Mouse (Mus musculus): Measurements from ENCODE around the gene Apbb2. TPM values are rescaled to one million over a fixed set of nuclear protein-coding genes. Genes with fewer than 3 reads are reported as not detected.

Apbb2 gene
- polyA plus RNA-seq, 1 experiment = 27.7 TPM

- no peak for TF ChIP-seq POLR2A (IDR thresholded peaks at IDR 0.05; ENCODE audit: low read depth, low read length)
- Histone ChIP-seq H3K36me3 (ENCODE audit: control insufficient read depth, insufficient read depth, low read length) (no peaks in the 10 kb centered on the region), H3K4me1 (ENCODE audit: control insufficient read depth, insufficient read depth, low read length) (peaks cover 17% of the 10 kb centered on the region; the same call in 1 of the 2 replicates), H3K4me3 (ENCODE audit: insufficient read depth, low read depth, low read length) (no peak overlapping the region), H3K27ac (ENCODE audit: insufficient read depth, low read depth, low read length) (peak overlapping the region; percentile 39), H3K27me3 (replicated peaks; ENCODE audit: control insufficient read depth, insufficient read depth, low read length) (no peaks in the 10 kb centered on the region)
- DNase-seq = no peak
- 58% methylated on average over 10 of the region's 10 CpGs for WGBS
These were observed 103.3 kb downstream of the Apbb2 start for GRCm38 (mm10) chr5:66515271-66515670.

GRCm38 (mm10) chr5:66514659-66515058 lies 103.9 kb downstream of the Apbb2 start:
- peaks cover 17% of the 10 kb centered on the region; the same call in 1 of the 2 replicates for H3K4me1 ChIP-seq (ENCODE audit: control insufficient read depth, insufficient read depth, low read length)
- peak overlapping the region; percentile 78 for H3K27ac ChIP-seq (ENCODE audit: insufficient read depth, low read depth, low read length)
- H3K27me3 ChIP-seq (replicated peaks; ENCODE audit: control insufficient read depth, insufficient read depth, low read length) = no peaks in the 10 kb centered on the region
- no peaks in the 10 kb centered on the region for H3K36me3 ChIP-seq (ENCODE audit: control insufficient read depth, insufficient read depth, low read length)
- no peak for TF ChIP-seq POLR2A (IDR thresholded peaks at IDR 0.05; ENCODE audit: low read depth, low read length)
- TF ChIP-seq CTCF (conservative IDR thresholded peaks at IDR 0.05; ENCODE audit: insufficient read depth, insufficient read length, low read depth, low read length) = no peak
- peak; percentile 63 for DNase-seq
- no peak overlapping the region for H3K4me3 ChIP-seq (ENCODE audit: insufficient read depth, low read depth, low read length)
- WGBS = 50% methylated on average over 6 of the region's 6 CpGs

GRCm38 (mm10) chr5:66513412-66513811 lies 105.2 kb downstream of the Apbb2 start:
- H3K4me1 ChIP-seq (ENCODE audit: control insufficient read depth, insufficient read depth, low read length) = peaks cover 24% of the 10 kb centered on the region
- DNase-seq = no peak
- H3K27me3 ChIP-seq (replicated peaks; ENCODE audit: control insufficient read depth, insufficient read depth, low read length) = no peaks in the 10 kb centered on the region
- no peak overlapping the region for H3K27ac ChIP-seq (ENCODE audit: insufficient read depth, low read depth, low read length)
- no peak for TF ChIP-seq POLR2A (IDR thresholded peaks at IDR 0.05; ENCODE audit: low read depth, low read length)
- no peak for TF ChIP-seq CTCF (conservative IDR thresholded peaks at IDR 0.05; ENCODE audit: insufficient read depth, insufficient read length, low read depth, low read length)
- H3K36me3 ChIP-seq (ENCODE audit: control insufficient read depth, insufficient read depth, low read length) = no peaks in the 10 kb centered on the region
- no peak overlapping the region for H3K4me3 ChIP-seq (ENCODE audit: insufficient read depth, low read depth, low read length)

- H3K27ac ChIP-seq (ENCODE audit: insufficient read depth, low read depth, low read length) = no peak overlapping the region
- H3K4me3 ChIP-seq (ENCODE audit: insufficient read depth, low read depth, low read length) = no peak overlapping the region
- DNase-seq = no peak
- no peak for TF ChIP-seq POLR2A (IDR thresholded peaks at IDR 0.05; ENCODE audit: low read depth, low read length)
- no peak for TF ChIP-seq CTCF (conservative IDR thresholded peaks at IDR 0.05; ENCODE audit: insufficient read depth, insufficient read length, low read depth, low read length)
- WGBS = 89% methylated on average over 7 of the region's 7 CpGs
- H3K36me3 ChIP-seq (ENCODE audit: control insufficient read depth, insufficient read depth, low read length) = no peaks in the 10 kb centered on the region
- peaks cover 24% of the 10 kb centered on the region for H3K4me1 ChIP-seq (ENCODE audit: control insufficient read depth, insufficient read depth, low read length)
- no peaks in the 10 kb centered on the region for H3K27me3 ChIP-seq (replicated peaks; ENCODE audit: control insufficient read depth, insufficient read depth, low read length)
These were observed 106.1 kb downstream of the Apbb2 start for GRCm38 (mm10) chr5:66512519-66512918.

GRCm38 (mm10) chr5:66510716-66511115 lies 107.9 kb downstream of the Apbb2 start:
- Histone ChIP-seq H3K27ac (ENCODE audit: insufficient read depth, low read depth, low read length) (peak overlapping the region; percentile 46; the same call in 1 of the 2 replicates), H3K4me1 (ENCODE audit: control insufficient read depth, insufficient read depth, low read length) (peaks cover 24% of the 10 kb centered on the region), H3K4me3 (ENCODE audit: insufficient read depth, low read depth, low read length) (no peak overlapping the region), H3K27me3 (replicated peaks; ENCODE audit: control insufficient read depth, insufficient read depth, low read length) (no peaks in the 10 kb centered on the region), H3K36me3 (ENCODE audit: control insufficient read depth, insufficient read depth, low read length) (no peaks in the 10 kb centered on the region)
- peak; percentile 61 for DNase-seq
- WGBS = 68% methylated on average over 7 of the region's 7 CpGs
- TF ChIP-seq POLR2A (IDR thresholded peaks at IDR 0.05; ENCODE audit: low read depth, low read length) (no peak), CTCF (conservative IDR thresholded peaks at IDR 0.05; ENCODE audit: insufficient read depth, insufficient read length, low read depth, low read length) (no peak)

GRCm38 (mm10) chr5:66509151-66509550 lies 109.4 kb downstream of the Apbb2 start:
- 69% methylated on average over 5 of the region's 5 CpGs for WGBS
- H3K36me3 ChIP-seq (ENCODE audit: control insufficient read depth, insufficient read depth, low read length) = no peaks in the 10 kb centered on the region
- peak overlapping the region; percentile 8; the same call in 1 of the 2 replicates for H3K27ac ChIP-seq (ENCODE audit: insufficient read depth, low read depth, low read length)
- peaks cover 23% of the 10 kb centered on the region for H3K4me1 ChIP-seq (ENCODE audit: control insufficient read depth, insufficient read depth, low read length)
- no peaks in the 10 kb centered on the region for H3K27me3 ChIP-seq (replicated peaks; ENCODE audit: control insufficient read depth, insufficient read depth, low read length)
- no peak overlapping the region for H3K4me3 ChIP-seq (ENCODE audit: insufficient read depth, low read depth, low read length)
- DNase-seq = no peak
- TF ChIP-seq CTCF (conservative IDR thresholded peaks at IDR 0.05; ENCODE audit: insufficient read depth, insufficient read length, low read depth, low read length) = no peak
- no peak for TF ChIP-seq POLR2A (IDR thresholded peaks at IDR 0.05; ENCODE audit: low read depth, low read length)

GRCm38 (mm10) chr5:66505578-66505977 lies 113.0 kb downstream of the Apbb2 start:
- Histone ChIP-seq H3K4me1 (ENCODE audit: control insufficient read depth, insufficient read depth, low read length) (peaks cover 32% of the 10 kb centered on the region), H3K27ac (ENCODE audit: insufficient read depth, low read depth, low read length) (no peak overlapping the region), H3K27me3 (replicated peaks; ENCODE audit: control insufficient read depth, insufficient read depth, low read length) (no peaks in the 10 kb centered on the region), H3K36me3 (ENCODE audit: control insufficient read depth, insufficient read depth, low read length) (no peaks in the 10 kb centered on the region), H3K4me3 (ENCODE audit: insufficient read depth, low read depth, low read length) (no peak overlapping the region)
- no peak for TF ChIP-seq CTCF (conservative IDR thresholded peaks at IDR 0.05; ENCODE audit: insufficient read depth, insufficient read length, low read depth, low read length)
- no peak for TF ChIP-seq POLR2A (IDR thresholded peaks at IDR 0.05; ENCODE audit: low read depth, low read length)
- 84% methylated on average over 3 of the region's 3 CpGs for WGBS
- DNase-seq = no peak

- H3K36me3 ChIP-seq (ENCODE audit: control insufficient read depth, insufficient read depth, low read length) = no peaks in the 10 kb centered on the region
- no peak overlapping the region for H3K4me3 ChIP-seq (ENCODE audit: insufficient read depth, low read depth, low read length)
- no peak for DNase-seq
- WGBS = 67% methylated on average over 1 of the region's 1 CpGs
- TF ChIP-seq POLR2A (IDR thresholded peaks at IDR 0.05; ENCODE audit: low read depth, low read length) = no peak
- no peak for TF ChIP-seq CTCF (conservative IDR thresholded peaks at IDR 0.05; ENCODE audit: insufficient read depth, insufficient read length, low read depth, low read length)
- peaks cover 32% of the 10 kb centered on the region for H3K4me1 ChIP-seq (ENCODE audit: control insufficient read depth, insufficient read depth, low read length)
- no peak overlapping the region for H3K27ac ChIP-seq (ENCODE audit: insufficient read depth, low read depth, low read length)
- no peaks in the 10 kb centered on the region for H3K27me3 ChIP-seq (replicated peaks; ENCODE audit: control insufficient read depth, insufficient read depth, low read length)
These were observed 113.5 kb downstream of the Apbb2 start for GRCm38 (mm10) chr5:66505071-66505470.

All from kidney, adult 2 months (tissue).